Mouse (Mus musculus): ENCODE results near the gene Ebf4. TPM values are rescaled to one million over a fixed set of nuclear protein-coding genes. Genes with fewer than 3 reads are reported as not detected.

Ebf4 gene
- polyA plus RNA-seq (2014; fragmentation: Illumina TruSeq; extraction: RNeasy Lipid Tissue Mini Kit (QIAGEN cat#74804); ENCODE audit: low read depth, low replicate concordance), result 2.3 TPM

DNA sequence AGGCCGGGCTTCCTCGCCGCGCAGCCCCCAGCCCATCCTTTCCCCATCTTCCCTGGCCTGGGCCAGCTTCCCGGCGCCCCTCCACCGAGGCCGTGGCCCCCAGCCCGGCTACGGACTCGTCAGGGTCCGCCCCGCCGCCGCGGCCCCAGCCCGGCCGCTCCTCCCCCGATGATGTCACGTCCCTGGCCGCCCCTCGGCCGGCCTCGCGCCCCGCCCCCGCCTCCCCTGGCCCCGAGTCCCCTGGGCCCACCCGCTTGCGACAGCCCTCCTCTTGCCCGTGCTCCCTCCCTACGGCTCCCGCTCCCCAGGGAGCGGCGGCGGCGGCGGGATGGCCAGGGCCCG, at the start of gene Ebf4:
Ebf4 (plus strand) TSS at position 234 of the 342 bp plus-strand sequence.

DNA sequence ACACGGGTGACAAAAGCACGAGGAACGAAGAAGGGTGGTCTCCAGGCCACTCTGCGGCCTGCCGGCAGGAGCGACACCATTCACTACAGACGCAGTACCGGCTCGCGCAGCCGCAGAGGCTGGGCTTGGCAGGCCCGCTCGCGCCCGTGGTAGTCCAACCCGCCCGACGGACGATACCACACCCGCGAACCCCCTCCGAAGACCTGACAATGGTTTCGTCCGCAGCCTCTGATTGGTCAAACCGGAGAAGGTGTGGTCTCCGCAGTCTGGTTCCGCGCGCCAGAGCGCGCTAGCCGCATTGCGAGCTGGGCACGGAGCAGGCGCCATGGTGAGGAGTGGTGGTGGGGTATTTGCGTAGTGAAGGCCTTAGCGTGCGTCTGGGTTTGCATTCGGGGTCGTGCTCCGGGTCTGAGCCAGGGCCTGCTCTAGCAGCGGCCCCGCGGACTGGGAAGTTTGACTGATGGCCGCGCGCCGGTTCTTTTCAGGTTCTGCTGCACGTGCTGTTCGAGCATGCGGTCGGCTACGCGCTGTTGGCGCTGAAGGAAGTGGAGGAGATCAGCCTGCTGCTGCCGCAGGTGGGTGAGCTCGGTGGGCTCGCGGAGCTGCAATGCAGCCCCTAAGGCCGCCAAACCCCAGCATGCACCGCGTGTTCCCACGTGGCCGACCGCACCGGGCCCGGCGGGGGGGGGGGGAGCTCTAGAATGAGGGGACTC, 20.7 kb upstream of the Ebf4 start, which contains the start of gene Nop56:
Nop56 (plus strand) TSS at position 282 of the 713 bp plus-strand sequence.

DNA sequence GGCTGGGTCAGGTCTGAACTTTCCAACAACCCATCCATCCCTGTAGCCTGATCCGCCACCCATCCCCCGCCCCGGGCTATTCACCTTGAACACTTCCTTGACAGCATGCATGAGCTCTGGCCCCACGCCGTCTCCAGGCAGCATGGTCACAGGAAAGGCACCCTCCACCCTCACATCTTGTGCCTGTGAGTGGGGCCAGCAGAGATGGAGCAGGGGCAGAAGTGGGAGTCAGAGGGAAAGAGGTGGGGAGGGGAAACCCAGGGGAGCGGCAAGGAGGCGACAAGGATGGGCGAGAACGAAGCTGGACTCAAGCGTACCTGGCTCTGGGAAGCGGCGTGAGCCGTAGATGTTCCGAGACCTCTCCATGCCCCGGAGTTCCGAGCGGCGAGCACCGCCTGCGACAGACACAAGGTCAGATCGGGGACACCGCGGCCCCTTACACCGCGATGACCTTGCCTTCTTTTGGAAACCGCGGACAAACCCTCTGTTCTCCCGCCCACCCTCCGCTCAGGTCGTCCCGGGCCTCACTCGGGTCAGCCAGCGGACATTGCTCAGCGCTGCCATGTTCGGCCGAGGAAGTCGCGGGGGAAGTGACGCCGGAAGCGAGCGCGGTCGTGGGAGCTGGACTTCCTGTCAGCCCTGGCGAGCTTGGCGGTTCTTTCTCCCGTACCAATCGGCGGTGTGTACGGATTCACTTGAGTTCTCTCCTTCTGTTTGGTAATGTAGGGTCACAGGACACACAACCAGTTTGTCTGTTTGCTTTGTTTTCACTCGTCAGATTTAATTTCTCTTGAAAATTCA, 10.9 kb upstream of the Ebf4 start, which contains the start of gene Idh3b:
Idh3b (minus strand) TSS at position 694 of the 801 bp plus-strand sequence.

DNA sequence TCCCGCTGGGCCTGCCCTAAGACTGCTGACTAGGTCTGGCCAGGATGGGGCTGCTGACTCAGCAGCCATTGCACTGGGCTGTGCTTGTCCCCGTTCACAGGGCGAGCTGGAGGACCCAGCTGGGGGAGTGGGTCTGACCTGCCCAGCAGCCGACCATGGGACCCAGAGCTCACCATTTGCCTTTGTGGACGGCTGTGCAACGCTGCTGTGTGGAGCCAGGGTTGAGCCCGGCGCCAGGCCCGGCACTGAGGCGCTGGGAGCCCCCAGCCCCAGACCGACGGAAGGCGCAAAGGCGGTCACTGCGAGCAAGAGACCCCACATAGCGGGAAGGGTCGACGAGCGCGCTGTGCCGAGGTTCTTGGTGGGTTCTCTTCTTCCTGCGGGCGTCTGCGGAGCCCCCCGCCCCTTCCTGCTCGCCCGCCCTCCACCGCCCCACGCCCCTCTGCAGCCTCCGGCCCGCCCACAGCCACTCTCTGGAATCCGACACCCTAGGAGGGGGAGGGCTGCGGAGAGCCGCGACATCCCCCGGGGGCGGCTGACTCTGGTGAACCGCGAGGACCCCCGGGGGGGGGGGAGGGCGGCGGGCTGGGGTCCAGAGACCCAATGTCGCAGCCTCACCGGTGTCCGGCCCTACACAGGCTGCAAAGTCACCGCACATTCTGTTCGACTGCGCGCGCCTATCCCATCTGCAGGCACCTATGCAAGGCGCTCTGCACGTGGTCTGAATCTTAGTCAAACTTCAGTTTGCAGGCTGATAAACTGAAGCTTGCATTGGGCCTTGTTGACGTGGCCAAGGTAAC, 102.4 kb downstream of the Ebf4 start, which contains the start of gene Cpxm1:
Cpxm1 (minus strand) TSS at position 389 of the 800 bp plus-strand sequence.

DNA sequence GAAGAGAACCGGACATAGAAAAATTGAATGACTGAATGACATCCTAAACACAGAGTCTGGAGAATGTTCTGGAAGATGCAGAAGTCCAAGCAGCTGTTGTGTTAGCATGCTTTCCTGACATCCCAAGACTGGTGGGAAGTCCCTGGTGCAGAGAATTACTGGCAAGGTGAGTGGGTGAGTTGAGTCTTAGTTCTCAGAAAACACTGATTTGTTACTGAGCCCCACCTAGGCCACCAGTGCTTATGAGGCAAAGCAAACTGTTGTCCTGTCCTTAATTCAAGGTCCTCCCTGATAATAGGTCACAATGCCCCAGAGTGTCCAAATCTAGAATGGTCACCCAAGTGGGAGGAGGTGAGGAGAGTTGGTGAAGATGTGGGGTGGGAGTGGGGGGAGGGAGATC, 110.0 kb downstream of the Ebf4 start, which contains the start of the genes Gm28372 and 1700020A23Rik:
Gm28372 (plus strand) TSS at position 301 of the 400 bp plus-strand sequence.
1700020A23Rik (plus strand) TSS at position 321 of the 400 bp plus-strand sequence.

DNA sequence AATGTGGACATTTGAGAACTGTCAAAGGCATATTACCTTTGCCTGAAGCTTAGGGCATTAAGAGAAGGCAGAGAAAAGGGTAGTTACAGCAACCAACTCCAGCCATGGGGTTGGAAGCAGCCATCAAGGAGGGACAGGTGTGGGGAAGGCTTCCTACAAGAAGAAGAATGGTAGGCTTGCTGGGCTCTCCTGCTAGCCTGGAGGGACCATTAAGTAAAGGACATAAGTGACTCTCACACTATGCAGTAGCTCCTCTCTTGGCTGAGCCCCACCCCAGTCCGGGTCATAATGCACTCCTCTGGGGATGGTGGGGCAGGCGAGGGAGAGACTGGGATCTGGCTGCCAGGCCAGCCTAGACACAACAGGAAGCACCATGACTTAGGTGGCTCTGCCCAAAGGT, 111.2 kb downstream of the Ebf4 start, which contains the start of gene Tmem239:
Tmem239 (plus strand) TSS at position 301 of the 400 bp plus-strand sequence.

Other genes starting within 250 kb of the Ebf4 start
- gene Tgm6, start 182.8 kb upstream of the Ebf4 start, polyA plus RNA-seq (2014; fragmentation: Illumina TruSeq; extraction: RNeasy Lipid Tissue Mini Kit (QIAGEN cat#74804); ENCODE audit: low read depth, low replicate concordance), result not detected
- gene Snrpb, start 115.8 kb upstream of the Ebf4 start, polyA plus RNA-seq (2014; fragmentation: Illumina TruSeq; extraction: RNeasy Lipid Tissue Mini Kit (QIAGEN cat#74804); ENCODE audit: low read depth, low replicate concordance), result 137 TPM
- gene Tmc2, start 100.0 kb upstream of the Ebf4 start, polyA plus RNA-seq (2014; fragmentation: Illumina TruSeq; extraction: RNeasy Lipid Tissue Mini Kit (QIAGEN cat#74804); ENCODE audit: low read depth, low replicate concordance), result not detected
- gene Nop56, start 20.7 kb upstream of the Ebf4 start, polyA plus RNA-seq (2014; fragmentation: Illumina TruSeq; extraction: RNeasy Lipid Tissue Mini Kit (QIAGEN cat#74804); ENCODE audit: low read depth, low replicate concordance), result 64.9 TPM
- 137 TPM for gene Idh3b, start 10.6 kb upstream of the Ebf4 start, polyA plus RNA-seq (2014; fragmentation: Illumina TruSeq; extraction: RNeasy Lipid Tissue Mini Kit (QIAGEN cat#74804); ENCODE audit: low read depth, low replicate concordance)
- gene Cpxm1, start 102.4 kb downstream of the Ebf4 start, polyA plus RNA-seq (2014; fragmentation: Illumina TruSeq; extraction: RNeasy Lipid Tissue Mini Kit (QIAGEN cat#74804); ENCODE audit: low read depth, low replicate concordance), result 46.6 TPM
- gene Gm28372, start 110.1 kb downstream of the Ebf4 start, polyA plus RNA-seq (2014; fragmentation: Illumina TruSeq; extraction: RNeasy Lipid Tissue Mini Kit (QIAGEN cat#74804); ENCODE audit: low read depth, low replicate concordance), result not detected
- gene 1700020A23Rik, start 110.1 kb downstream of the Ebf4 start, polyA plus RNA-seq (2014; fragmentation: Illumina TruSeq; extraction: RNeasy Lipid Tissue Mini Kit (QIAGEN cat#74804); ENCODE audit: low read depth, low replicate concordance), result 2.7 TPM
- 3.5 TPM for gene Tmem239, start 111.3 kb downstream of the Ebf4 start, polyA plus RNA-seq (2014; fragmentation: Illumina TruSeq; extraction: RNeasy Lipid Tissue Mini Kit (QIAGEN cat#74804); ENCODE audit: low read depth, low replicate concordance)
- 44.2 TPM for gene Vps16, start 129.2 kb downstream of the Ebf4 start, polyA plus RNA-seq (2014; fragmentation: Illumina TruSeq; extraction: RNeasy Lipid Tissue Mini Kit (QIAGEN cat#74804); ENCODE audit: low read depth, low replicate concordance)
- 15.7 TPM for gene Pced1a, start 129.5 kb downstream of the Ebf4 start, polyA plus RNA-seq (2014; fragmentation: Illumina TruSeq; extraction: RNeasy Lipid Tissue Mini Kit (QIAGEN cat#74804); ENCODE audit: low read depth, low replicate concordance)
- gene Ptpra, start 155.1 kb downstream of the Ebf4 start, polyA plus RNA-seq (2014; fragmentation: Illumina TruSeq; extraction: RNeasy Lipid Tissue Mini Kit (QIAGEN cat#74804); ENCODE audit: low read depth, low replicate concordance), result 78.3 TPM

Measured in adipose tissue, adult 10 weeks (tissue).